Mouse (Mus musculus) adrenal gland (tissue): ENCODE measurements around the gene Col11a1.

Experiments
- intact Hi-C: fragments of 180-260 bp; cut with DNase I; formaldehyde crosslinking; loops from one replicate; pipeline ENCODE4 v1.15.1; 2025
- long read RNA-seq, 2 experiments: library from polyadenylated mRNA; unstranded; transcript quantifications; one replicate each; pipeline ENCODE4 v2.0.0; 2020; ENCODE audit warnings: borderline replicate concordance in 1 of 2; ENCODE audit not compliant: insufficient replicate concordance in 1 of 2

Col11a1 gene
- long read RNA-seq, experiment 1, partial matches to known transcripts: 2 of 2 reads
- long read RNA-seq, experiment 1, other reads (novel, unspliced or antisense): 0 of 2 reads
- long read RNA-seq, experiment 2, partial matches to known transcripts: 1 of 2 reads
- long read RNA-seq, experiment 2, other reads (novel, unspliced or antisense): 0 of 2 reads

GRCm38 (mm10) chr3:114029971-114030635 lies at the start of gene Col11a1:
TSS of gene Col11a1 (plus strand) at chr3:114030540.
- intact Hi-C loops: loop anchor here (5.0 kb wide), 1 partner anchor 378 kb away; no protein-coding TSS in a partner anchor

DNA sequence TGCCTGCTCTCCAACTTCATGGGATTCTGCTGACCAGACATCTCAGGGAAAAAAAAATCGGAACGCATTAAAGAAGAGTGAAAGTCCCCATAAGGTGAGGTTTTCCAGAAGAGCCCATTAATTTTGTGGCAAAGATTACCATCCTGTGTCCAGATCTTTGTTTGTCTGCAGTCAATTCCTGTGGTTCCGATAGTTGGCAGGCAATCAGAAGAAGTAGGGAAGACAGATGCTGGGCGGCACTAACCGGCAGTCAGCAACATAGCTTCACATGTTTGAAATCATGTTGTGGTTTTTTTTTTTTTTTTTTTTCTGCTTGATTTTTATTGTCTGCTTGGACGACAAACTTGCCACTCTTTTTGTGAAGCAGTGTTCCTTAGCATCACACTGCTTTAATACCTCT lies 39.4 kb upstream of the Col11a1 start:
- intact Hi-C loops: no loop called here

GRCm38 (mm10) chr3:114030886-114031285 lies 546 bp downstream of the Col11a1 start:
- intact Hi-C loops: loop anchor here (5.0 kb wide), 1 partner anchor 379 kb away; no protein-coding TSS in a partner anchor

DNA sequence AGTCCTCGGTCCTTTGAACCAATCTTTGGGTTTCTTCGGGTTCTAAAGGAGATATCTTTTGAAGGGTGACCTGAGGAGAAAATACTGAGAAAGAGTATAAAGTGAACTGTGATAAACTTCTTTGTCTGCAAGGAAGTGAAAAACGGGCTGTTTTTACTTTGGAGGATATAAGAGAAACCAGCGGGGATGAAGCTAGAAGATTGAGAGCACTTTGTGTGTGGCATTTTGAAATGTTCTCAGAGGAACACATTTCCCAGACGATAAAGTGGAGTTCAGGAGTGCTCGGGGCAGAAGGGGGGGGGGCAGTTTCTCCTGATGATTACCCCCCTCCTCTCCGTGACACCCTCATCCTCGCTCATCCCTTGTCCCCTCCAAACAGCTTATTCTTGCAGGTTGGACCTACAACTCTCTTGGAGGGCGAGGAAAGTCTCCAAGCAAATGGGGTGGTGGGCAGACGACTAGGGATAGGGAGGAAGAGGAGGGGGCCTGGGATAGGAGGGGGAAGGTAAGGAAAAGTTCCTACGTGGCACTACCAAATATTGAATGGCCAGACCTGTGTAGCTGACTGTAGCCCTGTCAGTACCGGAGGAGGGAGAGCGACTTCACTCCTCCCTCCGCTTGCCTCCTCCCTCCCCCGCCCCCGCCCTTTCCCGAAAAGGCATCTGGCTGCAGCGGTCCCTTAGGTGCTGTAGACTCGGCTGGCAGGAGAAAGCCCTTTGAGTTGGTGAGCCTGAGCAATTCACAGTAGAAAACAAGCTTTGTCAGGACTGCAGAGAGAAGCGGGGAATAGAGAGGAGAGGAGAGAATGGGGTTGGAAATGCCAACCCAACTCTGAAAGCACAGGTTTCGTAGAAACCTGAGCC lies 1.2 kb downstream of the Col11a1 start:
- intact Hi-C loops: loop anchor here (5.0 kb wide), 1 partner anchor 379 kb away; no protein-coding TSS in a partner anchor

- intact Hi-C loops: loop anchor here (5.0 kb wide), 1 partner anchor 380 kb away; no protein-coding TSS in a partner anchor
Measured at GRCm38 (mm10) chr3:114032333-114032732, 2.0 kb downstream of the Col11a1 start.

- intact Hi-C loops: no loop called here
Measured at GRCm38 (mm10) chr3:114052406-114052805, 22.1 kb downstream of the Col11a1 start.

- intact Hi-C loops: no loop called here
Measured at GRCm38 (mm10) chr3:114053501-114053900, 23.2 kb downstream of the Col11a1 start.

GRCm38 (mm10) chr3:114065123-114065522 lies 34.8 kb downstream of the Col11a1 start:
- intact Hi-C loops: no loop called here

GRCm38 (mm10) chr3:114065587-114065986 lies 35.2 kb downstream of the Col11a1 start:
- intact Hi-C loops: no loop called here

DNA sequence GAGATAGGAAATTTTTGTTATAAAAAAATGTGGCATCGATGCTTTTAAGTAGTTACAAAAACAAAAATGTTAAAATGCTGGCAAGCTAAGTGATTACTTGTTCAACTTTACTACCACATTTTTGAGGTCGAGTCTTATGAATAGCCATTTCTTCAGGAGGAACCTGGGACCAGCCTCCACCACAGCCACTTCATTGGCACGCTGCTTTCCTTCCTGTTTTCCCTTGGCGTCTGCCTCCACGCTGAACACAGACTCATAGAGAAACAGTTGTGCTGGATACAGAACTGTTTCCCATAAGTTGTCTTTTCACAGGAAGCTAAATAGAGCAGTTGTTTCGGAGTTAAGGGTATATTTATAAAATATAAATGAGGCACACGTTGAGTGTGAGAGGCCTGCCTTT lies 69.0 kb downstream of the Col11a1 start:
- intact Hi-C loops: no loop called here

- intact Hi-C loops: no loop called here
Measured at GRCm38 (mm10) chr3:114107099-114107498, 76.8 kb downstream of the Col11a1 start.

DNA sequence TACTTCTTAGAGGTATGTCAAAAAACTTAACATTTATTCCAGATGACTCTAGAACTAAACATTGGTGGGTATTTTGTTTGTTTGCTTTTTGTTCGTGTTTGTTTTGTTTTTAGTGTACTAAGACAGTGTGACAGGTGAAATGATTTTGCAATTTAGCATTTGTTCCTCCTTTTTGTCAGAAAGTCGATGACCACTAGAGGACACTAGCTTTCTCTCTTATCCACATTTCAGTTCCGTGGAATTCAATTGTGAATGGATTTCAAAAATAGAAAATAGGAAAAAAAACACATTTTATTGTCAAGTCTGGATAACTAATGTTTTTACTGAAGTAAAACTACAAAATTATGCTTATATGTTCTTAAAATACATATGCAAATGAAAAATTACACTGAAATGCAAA lies 116.8 kb downstream of the Col11a1 start:
- intact Hi-C loops: loop anchor here (10.0 kb wide), 1 partner anchor 238 kb away; no protein-coding TSS in a partner anchor

DNA sequence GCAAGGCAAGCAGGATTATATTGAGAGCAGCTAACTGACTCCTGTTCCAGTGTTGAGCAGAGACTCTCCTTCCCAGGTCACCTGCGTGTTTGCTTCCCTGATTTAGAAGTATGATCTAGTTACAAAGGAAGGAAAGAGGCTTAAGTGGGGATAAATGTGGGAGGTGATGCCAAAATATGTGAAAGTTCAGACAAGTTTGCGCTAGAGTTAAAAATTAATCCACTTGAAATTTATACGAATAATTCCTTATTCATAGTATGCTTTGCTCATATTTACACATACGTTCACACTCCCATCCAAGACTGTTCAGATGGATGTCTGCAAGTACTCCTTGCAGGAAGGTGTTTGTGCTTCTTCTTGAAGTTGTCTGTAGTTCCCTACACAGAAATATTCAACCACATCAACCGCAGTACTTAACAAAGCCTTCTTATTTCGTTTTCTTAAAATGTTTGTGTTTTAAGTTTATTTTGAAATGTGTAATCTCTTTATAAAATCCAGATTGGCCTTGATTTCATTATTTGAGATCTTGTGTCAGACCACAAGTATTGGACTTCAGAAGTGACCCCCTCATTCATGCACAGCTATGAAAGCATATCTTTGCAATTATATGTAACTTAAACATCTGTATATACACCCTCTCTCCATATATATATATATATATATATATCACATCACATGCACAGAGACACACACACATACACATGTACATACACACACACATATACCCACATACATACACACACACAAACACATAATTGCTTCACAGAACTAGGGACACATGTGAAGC lies 167.8 kb downstream of the Col11a1 start:
- intact Hi-C loops: no loop called here

DNA sequence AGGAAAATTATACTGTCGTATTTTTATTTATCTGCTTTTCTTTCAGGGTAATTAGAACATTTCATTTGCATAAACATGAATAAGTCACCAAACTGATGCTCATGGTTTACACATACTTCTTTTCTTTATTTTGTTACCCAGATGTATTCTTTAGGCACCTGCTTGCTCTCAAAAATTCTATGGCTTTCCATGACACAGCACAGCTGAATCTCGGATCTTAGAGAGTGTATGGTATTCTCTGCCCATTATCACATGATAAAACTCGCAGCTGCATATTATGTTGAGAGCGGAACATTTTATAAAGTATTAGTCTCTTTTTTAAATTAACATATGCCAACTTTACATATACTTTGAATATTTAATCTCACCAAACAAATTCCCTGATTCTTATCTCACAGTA lies 181.9 kb downstream of the Col11a1 start:
- intact Hi-C loops: no loop called here

DNA sequence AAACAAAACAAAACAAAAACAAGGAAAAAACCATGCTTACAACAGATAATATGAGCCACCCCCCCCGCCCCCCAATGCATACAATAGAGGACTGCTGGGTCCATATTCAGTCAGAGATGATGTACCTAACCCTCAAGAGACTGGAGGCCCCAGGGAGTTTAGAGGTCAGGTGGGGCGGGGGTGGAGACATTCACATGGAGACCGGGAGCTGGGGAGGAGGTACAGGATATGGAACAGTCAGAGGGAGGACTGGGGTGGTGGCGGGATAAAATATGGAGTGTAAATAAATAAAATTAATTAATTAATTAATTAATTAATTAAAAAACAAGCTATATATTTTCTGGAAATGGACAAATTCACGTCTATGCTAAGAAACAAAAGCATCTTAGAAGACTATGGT lies 185.8 kb downstream of the Col11a1 start:
- intact Hi-C loops: no loop called here

GRCm38 (mm10) chr3:114229501-114229900 lies 199.2 kb downstream of the Col11a1 start:
- intact Hi-C loops: no loop called here
